13 mouse cellular contexts compared by ENCODE assay signal in genomic region chr13:94155657-94156429, GRCm38 (mm10).
A peak's percentile ranks its signal among the peaks of the same experiment; 100 is the strongest.
DNase-seq lines count a peak whose midpoint lies in the region; ATAC-seq and TF ChIP-seq lines count a peak whose summit lies in the region.
"Had no signal": no experiment of that assay in that cellular context is flagged by ENCODE, and none has a peak within 500 bp of the region (broad histone marks: within the 10 kb centered on the region; RNA-seq: fewer than 3 reads in every experiment).

No protein-coding gene starts in this region.

- H3K4me2 ChIP-seq in midbrain, embryonic 15.5 days: no peak overlapping the region
- H3K4me2 ChIP-seq in forebrain, embryonic 13.5 days: no peak overlapping the region
- H3K4me2 ChIP-seq: embryonic facial prominence, embryonic 13.5 days; intestine, embryonic 15.5 days; liver, embryonic 13.5 days; stomach, embryonic 15.5 days had no signal

- no peak for TF ChIP-seq CTCF in layer of hippocampus, adult 2 months (conservative IDR thresholded peaks at IDR 0.05)

- no peaks in the 10 kb centered on the region for H3K36me3 ChIP-seq in embryonic facial prominence, embryonic 10.5 days (replicated peaks)
- no peaks in the 10 kb centered on the region for H3K36me3 ChIP-seq in midbrain, embryonic 15.5 days (replicated peaks)
- no peaks in the 10 kb centered on the region for H3K36me3 ChIP-seq in forebrain, embryonic 10.5 days (replicated peaks)
- no peaks in the 10 kb centered on the region for H3K36me3 ChIP-seq in forebrain, embryonic 13.5 days (ENCODE audit: poor library complexity, severe bottlenecking)
- H3K36me3 ChIP-seq: embryonic facial prominence, embryonic 13.5 days; intestine, embryonic 15.5 days; liver, embryonic 13.5 days; stomach, embryonic 15.5 days had no signal

- no peaks in the 10 kb centered on the region for H3K27me3 ChIP-seq in embryonic facial prominence, embryonic 10.5 days (replicated peaks; ENCODE audit: low read depth, poor library complexity, severe bottlenecking)
- H3K27me3 ChIP-seq in midbrain, embryonic 15.5 days (replicated peaks): no peaks in the 10 kb centered on the region
- H3K27me3 ChIP-seq in forebrain, embryonic 10.5 days (ENCODE audit: poor library complexity, severe bottlenecking): no peaks in the 10 kb centered on the region
- H3K27me3 ChIP-seq in forebrain, embryonic 13.5 days: no peaks in the 10 kb centered on the region
- H3K27me3 ChIP-seq: embryonic facial prominence, embryonic 13.5 days; intestine, embryonic 15.5 days; liver, embryonic 13.5 days; stomach, embryonic 15.5 days had no signal

- no peak overlapping the region for H3K4me3 ChIP-seq in layer of hippocampus, adult 2 months
- H3K4me3 ChIP-seq in embryonic facial prominence, embryonic 10.5 days: no peak overlapping the region
- no peak overlapping the region for H3K4me3 ChIP-seq in midbrain, embryonic 15.5 days
- no peak overlapping the region for H3K4me3 ChIP-seq in forebrain, embryonic 10.5 days
- no peak overlapping the region for H3K4me3 ChIP-seq in forebrain, embryonic 13.5 days
- H3K4me3 ChIP-seq: embryonic facial prominence, embryonic 13.5 days; intestine, embryonic 15.5 days; liver, embryonic 13.5 days; megakaryocyte, embryonic 14.5 days; stomach, embryonic 15.5 days had no signal

- WGBS in embryonic facial prominence, embryonic 10.5 days: 46% methylated on average over 9 of the region's 9 CpGs
- WGBS in midbrain, embryonic 15.5 days: 47% methylated on average over 9 of the region's 9 CpGs
- WGBS in forebrain, embryonic 10.5 days: 52% methylated on average over 9 of the region's 9 CpGs
- 44% methylated on average over 9 of the region's 9 CpGs for WGBS in forebrain, embryonic 13.5 days

- 0 out of 2 replicates have a peak, but pooled peaks have one; percentile 65 for ATAC-seq in midbrain, embryonic 15.5 days (replicated peaks)
- ATAC-seq in forebrain, embryonic 13.5 days: no peak
- ATAC-seq: intestine, embryonic 15.5 days had no signal

- DNase-seq in adrenal gland, postnatal 14 days: peak; percentile 56
- no peak for DNase-seq in adrenal gland, adult 8-10 months
- DNase-seq in layer of hippocampus, adult 2 months (ENCODE audit: low spot score in 2 of 2): no peak
- no peak for DNase-seq in layer of hippocampus, adult 18-20 months (ENCODE audit: low spot score in 2 of 2)
- peak; percentile 36 for DNase-seq in embryonic facial prominence, embryonic 10.5 days (ENCODE audit: low spot score)
- no peak for DNase-seq in forebrain, embryonic 10.5 days (ENCODE audit: extremely low spot score, low spot score)
- DNase-seq: liver, embryonic 13.5 days had no signal

- H3K9me3 ChIP-seq in embryonic facial prominence, embryonic 10.5 days: peaks cover 3% of the 10 kb centered on the region; the same call in 1 of the 2 replicates
- H3K9me3 ChIP-seq in midbrain, embryonic 15.5 days: no peaks in the 10 kb centered on the region
- peaks cover 9% of the 10 kb centered on the region for H3K9me3 ChIP-seq in forebrain, embryonic 10.5 days
- H3K9me3 ChIP-seq in forebrain, embryonic 13.5 days (replicated peaks): no peaks in the 10 kb centered on the region
- H3K9me3 ChIP-seq: intestine, embryonic 15.5 days; liver, embryonic 13.5 days; stomach, embryonic 15.5 days had no signal

- H3K9ac ChIP-seq in midbrain, embryonic 15.5 days: no peak overlapping the region
- H3K9ac ChIP-seq in forebrain, embryonic 13.5 days: no peak overlapping the region
- H3K9ac ChIP-seq: embryonic facial prominence, embryonic 13.5 days; intestine, embryonic 15.5 days; liver, embryonic 13.5 days; stomach, embryonic 15.5 days had no signal

- H3K4me1 ChIP-seq in embryonic facial prominence, embryonic 10.5 days: peaks cover 42% of the 10 kb centered on the region
- H3K4me1 ChIP-seq in midbrain, embryonic 15.5 days: peaks cover 9% of the 10 kb centered on the region; the same call in 1 of the 2 replicates
- H3K4me1 ChIP-seq in forebrain, embryonic 10.5 days: peaks cover 35% of the 10 kb centered on the region
- peaks cover 6% of the 10 kb centered on the region; the same call in 1 of the 2 replicates for H3K4me1 ChIP-seq in forebrain, embryonic 13.5 days
- H3K4me1 ChIP-seq: stomach, embryonic 15.5 days had no signal

- 0 out of 2 replicates have a peak overlapping the region, but pooled peaks have one; percentile 14 for H3K27ac ChIP-seq in layer of hippocampus, adult 2 months
- H3K27ac ChIP-seq in embryonic facial prominence, embryonic 10.5 days (replicated peaks): no peak overlapping the region; the same call in 1 of the 2 replicates
- H3K27ac ChIP-seq in midbrain, embryonic 15.5 days: 0 out of 2 replicates have a peak overlapping the region, but pooled peaks have one; percentile 9
- no peak overlapping the region for H3K27ac ChIP-seq in forebrain, embryonic 10.5 days
- H3K27ac ChIP-seq in forebrain, embryonic 13.5 days: no peak overlapping the region
- H3K27ac ChIP-seq: embryonic facial prominence, embryonic 13.5 days; intestine, embryonic 15.5 days; liver, embryonic 13.5 days; stomach, embryonic 15.5 days had no signal

Comparison
In these comparisons a context has a peak if more than half of its experiments do, and no peak if none do; other contexts are left out.
1. DNase-seq: peak in adrenal gland, postnatal 14 days (single experiment) and embryonic facial prominence, embryonic 10.5 days (single experiment); none in adrenal gland, adult 8-10 months (single experiment), layer of hippocampus, adult 2 months (0 of 2), layer of hippocampus, adult 18-20 months (0 of 2) and forebrain, embryonic 10.5 days (single experiment).
2. H3K27ac ChIP-seq: peak in layer of hippocampus, adult 2 months (single experiment) and midbrain, embryonic 15.5 days (single experiment); none in embryonic facial prominence, embryonic 10.5 days (single experiment), forebrain, embryonic 10.5 days (single experiment) and forebrain, embryonic 13.5 days (single experiment).